Mouse (Mus musculus) intestine, embryonic 16.5 days (tissue): ENCODE data around the gene Smoc1. TPM values are rescaled to one million over a fixed set of nuclear protein-coding genes. Genes with fewer than 3 reads are reported as not detected.

Experiments
- ATAC-seq: fragments of 200-750 bp; cut with Nextera tagmentation; 2 replicates; pipeline ENCODE4 v1.8.0; 2017; ENCODE audit warnings: moderate TSS enrichment, moderate library complexity
- H3K27ac ChIP-seq: fragments of 300-500 bp; sonication (generic); 2 replicates; pipeline ENCODE4 v1.5.1; 2014; ENCODE audit warnings: mild to moderate bottlenecking, low read length
- H3K27me3 ChIP-seq: fragments of 300-500 bp; sonication (generic); replicated peaks from 2 replicates; pipeline ENCODE4 v1.6.1; 2014; ENCODE audit warnings: low read length, control low read depth, mixed read lengths; ENCODE audit not compliant: control insufficient read depth, insufficient read depth
- H3K36me3 ChIP-seq: fragments of 300-500 bp; sonication (generic); 2 replicates; pipeline ENCODE4 v1.6.1; 2014; ENCODE audit warnings: low read length, control low read depth; ENCODE audit not compliant: control insufficient read depth, insufficient read depth
- H3K4me1 ChIP-seq: fragments of 300-500 bp; sonication (generic); 2 replicates; pipeline ENCODE4 v1.6.1; 2014; ENCODE audit warnings: low read length, control low read depth, mixed read lengths; ENCODE audit not compliant: control insufficient read depth, insufficient read depth
- H3K4me2 ChIP-seq: fragments of 300-500 bp; sonication (generic); 2 replicates; pipeline ENCODE4 v1.6.1; 2014; ENCODE audit warnings: low read depth, low read length, control low read depth
- H3K4me3 ChIP-seq: fragments of 300-500 bp; sonication (generic); 2 replicates; pipeline ENCODE4 v1.5.1; 2014; ENCODE audit warnings: mild to moderate bottlenecking, low read length
- H3K9ac ChIP-seq: fragments of 300-500 bp; sonication (generic); 2 replicates; pipeline ENCODE4 v1.6.1; 2014; ENCODE audit warnings: low read depth, low read length
- H3K9me3 ChIP-seq: fragments of 300-500 bp; sonication (generic); 2 replicates; pipeline ENCODE4 v1.6.1; 2016; ENCODE audit warnings: low read length, control low read depth; ENCODE audit not compliant: control insufficient read depth
- WGBS: fragments of 180-500 bp; shearing (Covaris S2); extraction: QIAGEN DNeasy Blood & Tissue Kit; methylation state at CpG from one replicate; pipeline ENCODE4 v1.1.7; 2014; 5-methylcytosine and 5-hydroxymethylcytosine counted together
- polyA plus RNA-seq: library from polyadenylated mRNA; unstranded; fragments of >200 nt; fragmentation: Nextera tagmentation; extraction: Ambion mirVana; gene quantifications from 2 replicates; pipeline ENCODE4 v1.2.1, GENCODE M21; 2015

Smoc1 gene
- polyA plus RNA-seq, 1 experiment from 2014 or later = 9.2 TPM

DNA sequence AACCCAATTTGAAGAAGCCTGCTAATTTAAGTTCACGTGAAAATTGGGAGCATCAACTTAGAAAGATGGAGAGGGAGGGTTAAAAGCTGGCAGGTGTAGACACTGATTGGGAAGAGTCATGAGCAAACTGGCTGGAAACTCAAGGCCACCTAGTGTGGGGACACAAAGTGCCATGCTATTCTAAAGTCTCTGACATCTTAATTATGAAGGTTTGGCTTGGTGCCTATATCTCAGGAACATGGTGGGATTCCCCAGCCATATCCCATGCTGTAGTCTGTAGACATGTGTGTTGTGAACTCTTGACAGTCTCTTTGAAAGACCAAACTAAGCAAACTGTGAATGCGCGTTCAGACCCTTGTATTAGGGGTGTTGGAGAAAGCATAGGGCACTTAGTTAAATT is 32.0 kb downstream of the Smoc1 start:
- H3K36me3 ChIP-seq = no peaks in the 10 kb centered on the region
- WGBS = 91% methylated on average over 3 of the region's 3 CpGs
- no peaks in the 10 kb centered on the region for H3K27me3 ChIP-seq
- H3K4me3 ChIP-seq = no peak overlapping the region
- no peak overlapping the region for H3K4me2 ChIP-seq
- H3K9ac ChIP-seq = no peak overlapping the region
- H3K9me3 ChIP-seq = no peaks in the 10 kb centered on the region
- H3K27ac ChIP-seq = no peak overlapping the region
- peaks cover 1% of the 10 kb centered on the region; the same call in 1 of the 2 replicates for H3K4me1 ChIP-seq
- no peak for ATAC-seq

GRCm38 (mm10) chr12:81061831-81062361 is 35.3 kb downstream of the Smoc1 start:
- Histone ChIP-seq H3K36me3 (no peaks in the 10 kb centered on the region), H3K27ac (no peak overlapping the region), H3K9ac (no peak overlapping the region), H3K4me1 (peaks cover 3% of the 10 kb centered on the region; the same call in 1 of the 2 replicates), H3K9me3 (no peaks in the 10 kb centered on the region), H3K27me3 (no peaks in the 10 kb centered on the region), H3K4me3 (no peak overlapping the region), H3K4me2 (no peak overlapping the region)
- WGBS = 77% methylated on average over 6 of the region's 6 CpGs
- ATAC-seq = no peak

- ATAC-seq = no peak
- no peak overlapping the region for H3K4me2 ChIP-seq
- no peak overlapping the region for H3K27ac ChIP-seq
- no peak overlapping the region for H3K4me3 ChIP-seq
- no peaks in the 10 kb centered on the region for H3K9me3 ChIP-seq
- WGBS = 64% methylated on average over 6 of the region's 6 CpGs
- H3K9ac ChIP-seq = no peak overlapping the region
- H3K4me1 ChIP-seq = peaks cover 3% of the 10 kb centered on the region; the same call in 1 of the 2 replicates
- H3K27me3 ChIP-seq = no peaks in the 10 kb centered on the region
- H3K36me3 ChIP-seq = no peaks in the 10 kb centered on the region
These were observed 36.8 kb downstream of the Smoc1 start for GRCm38 (mm10) chr12:81063336-81063955.

DNA sequence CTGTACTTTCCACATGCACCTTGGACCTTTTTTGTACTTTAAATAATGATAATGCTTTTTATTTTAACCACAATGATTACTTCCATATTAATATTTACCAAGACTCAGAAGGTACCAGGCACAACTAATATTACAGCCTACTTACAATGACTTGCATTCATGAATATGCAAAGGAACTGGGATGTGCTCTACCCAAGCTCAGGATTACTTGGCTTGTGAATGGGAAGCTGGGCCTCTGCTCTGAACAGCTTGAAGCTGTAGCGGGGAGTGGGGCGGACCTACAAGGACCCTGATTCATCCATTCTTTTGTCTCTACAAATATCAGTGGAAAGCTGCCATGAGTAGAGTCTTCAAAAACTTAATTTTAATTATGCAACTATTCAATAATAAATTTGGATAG is 47.5 kb downstream of the Smoc1 start:
- Histone ChIP-seq H3K36me3 (no peaks in the 10 kb centered on the region), H3K9me3 (no peaks in the 10 kb centered on the region), H3K27me3 (no peaks in the 10 kb centered on the region), H3K27ac (no peak overlapping the region), H3K9ac (no peak overlapping the region), H3K4me1 (no peaks in the 10 kb centered on the region), H3K4me2 (no peak overlapping the region), H3K4me3 (no peak overlapping the region)
- 88% methylated on average over 2 of the region's 2 CpGs for WGBS
- no peak for ATAC-seq

- Histone ChIP-seq H3K36me3 (no peaks in the 10 kb centered on the region), H3K27ac (no peak overlapping the region), H3K4me1 (no peaks in the 10 kb centered on the region), H3K4me2 (no peak overlapping the region), H3K9ac (no peak overlapping the region), H3K4me3 (no peak overlapping the region), H3K9me3 (no peaks in the 10 kb centered on the region), H3K27me3 (no peaks in the 10 kb centered on the region)
- WGBS = 65% methylated on average over 3 of the region's 3 CpGs
- no peak for ATAC-seq
These were observed 48.3 kb downstream of the Smoc1 start for GRCm38 (mm10) chr12:81074941-81075340.

DNA sequence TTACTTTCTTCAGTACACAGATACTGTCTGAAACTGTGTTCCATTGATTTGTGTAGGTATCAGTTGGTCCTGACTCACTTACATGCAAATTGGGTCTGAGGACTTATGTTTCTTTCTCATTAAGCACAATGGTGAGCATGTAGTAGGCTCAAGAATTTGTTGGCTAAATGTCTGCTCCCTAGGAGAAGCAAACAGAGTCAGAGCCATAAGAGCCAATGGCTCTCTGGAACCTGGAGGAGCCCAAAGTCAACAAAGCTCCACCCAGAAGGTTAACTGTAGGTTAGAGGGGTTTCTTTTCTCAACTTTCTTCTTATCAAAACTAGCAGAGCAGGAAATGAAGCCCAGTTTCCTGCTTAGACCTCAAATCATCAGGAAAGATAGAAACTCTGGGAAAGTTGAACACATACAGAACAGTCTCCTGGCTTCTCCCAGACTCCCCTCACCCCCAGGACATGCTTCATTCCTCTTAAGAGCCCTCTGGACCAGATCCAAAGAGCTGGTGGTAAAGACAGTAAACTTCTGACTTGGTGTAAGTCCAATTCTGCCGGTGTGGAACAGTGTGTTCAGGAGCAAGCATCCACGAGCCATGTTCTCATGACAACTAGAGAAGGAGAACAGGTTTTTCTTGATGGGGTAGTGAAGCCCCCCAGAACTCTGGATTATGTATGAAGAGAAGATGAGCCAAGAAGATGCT is 51.5 kb downstream of the Smoc1 start:
- Histone ChIP-seq H3K27ac (0 out of 2 replicates have a peak overlapping the region, but pooled peaks have one; percentile 16), H3K4me1 (no peaks in the 10 kb centered on the region), H3K9me3 (no peaks in the 10 kb centered on the region), H3K27me3 (no peaks in the 10 kb centered on the region), H3K9ac (no peak overlapping the region), H3K36me3 (no peaks in the 10 kb centered on the region), H3K4me3 (no peak overlapping the region), H3K4me2 (no peak overlapping the region)
- 47% methylated on average over 2 of the region's 2 CpGs for WGBS
- no peak for ATAC-seq

DNA sequence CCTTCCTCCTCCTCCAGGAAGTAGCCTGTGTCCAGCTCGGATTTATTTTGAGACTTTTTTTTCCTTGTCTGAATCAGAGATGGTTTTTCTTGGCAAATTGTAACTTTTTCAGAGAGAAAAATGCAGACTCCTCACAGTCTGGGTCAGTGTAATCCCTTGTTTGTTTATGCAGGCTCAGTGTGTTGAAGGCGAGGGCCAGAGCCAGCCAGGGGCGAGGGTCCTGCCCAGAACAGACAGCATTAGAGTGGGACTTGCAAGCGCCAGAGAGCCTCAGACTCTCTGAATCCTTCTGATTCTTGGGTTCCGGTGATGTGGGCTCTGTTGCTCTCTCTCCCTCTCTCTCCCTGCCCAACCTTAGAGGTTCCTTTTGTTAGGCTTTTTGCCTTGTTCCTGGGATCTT is 53.7 kb downstream of the Smoc1 start:
- Histone ChIP-seq H3K4me1 (no peaks in the 10 kb centered on the region), H3K4me2 (no peak overlapping the region), H3K9me3 (no peaks in the 10 kb centered on the region), H3K36me3 (no peaks in the 10 kb centered on the region), H3K4me3 (no peak overlapping the region), H3K27ac (0 out of 2 replicates have a peak overlapping the region, but pooled peaks have one; percentile 5), H3K27me3 (no peaks in the 10 kb centered on the region), H3K9ac (no peak overlapping the region)
- 52% methylated on average over 5 of the region's 5 CpGs for WGBS
- no peak for ATAC-seq

DNA sequence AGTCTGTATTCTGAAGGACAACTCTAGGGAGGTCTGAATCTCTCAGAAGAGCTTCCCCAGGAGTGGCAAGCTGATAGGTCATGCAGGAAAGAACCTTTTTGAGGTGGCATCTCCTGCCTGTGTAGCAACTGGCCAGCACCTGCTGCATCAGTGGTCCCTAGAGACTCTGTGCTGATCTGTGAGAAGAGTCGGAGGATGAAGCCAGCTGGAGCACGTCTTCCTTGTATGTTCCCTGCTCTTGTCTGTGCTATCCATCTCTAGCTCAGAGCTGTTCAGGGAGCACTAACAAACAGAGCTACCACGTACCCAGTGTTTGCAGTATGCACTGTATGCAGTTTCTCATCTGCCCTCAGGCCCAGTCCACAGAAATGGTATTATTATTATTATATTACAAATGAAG is 54.4 kb downstream of the Smoc1 start:
- Histone ChIP-seq H3K9me3 (no peaks in the 10 kb centered on the region), H3K4me1 (no peaks in the 10 kb centered on the region), H3K36me3 (no peaks in the 10 kb centered on the region), H3K27ac (no peak overlapping the region), H3K27me3 (no peaks in the 10 kb centered on the region), H3K4me2 (no peak overlapping the region), H3K9ac (no peak overlapping the region), H3K4me3 (no peak overlapping the region)
- ATAC-seq = no peak
- 51% methylated on average over 3 of the region's 3 CpGs for WGBS

- Histone ChIP-seq H3K27ac (no peak overlapping the region), H3K27me3 (no peaks in the 10 kb centered on the region), H3K9ac (no peak overlapping the region), H3K9me3 (no peaks in the 10 kb centered on the region), H3K4me2 (no peak overlapping the region), H3K36me3 (no peaks in the 10 kb centered on the region), H3K4me3 (no peak overlapping the region), H3K4me1 (no peaks in the 10 kb centered on the region)
- 90% methylated on average over 5 of the region's 5 CpGs for WGBS
- ATAC-seq = no peak
These were observed 56.5 kb downstream of the Smoc1 start for GRCm38 (mm10) chr12:81083146-81083545.
